Comparison of ENCODE assay signal across 10 mouse cellular contexts in the genomic region with DNA sequence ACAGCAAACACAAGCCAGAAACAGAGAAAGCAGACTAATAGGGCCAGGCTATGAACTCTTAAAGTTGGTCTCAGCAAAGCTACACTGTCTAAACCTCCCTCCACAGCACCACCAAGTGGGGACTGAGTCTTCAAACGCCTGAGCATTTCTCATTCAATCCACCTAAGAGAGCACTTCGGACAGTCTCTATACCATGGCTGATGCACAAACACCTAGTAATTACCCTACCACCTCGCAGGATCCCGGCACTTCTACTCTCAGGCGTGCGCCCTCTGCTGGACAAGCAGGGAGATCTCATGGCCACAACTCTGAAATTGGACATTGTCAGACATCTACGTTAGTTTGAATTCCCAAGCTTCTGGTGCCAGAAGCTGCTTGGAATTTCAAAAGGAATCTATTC. TPM values are rescaled to one million over a fixed set of nuclear protein-coding genes. Genes with fewer than 3 reads are reported as not detected.
A peak's percentile ranks its signal among the peaks of the same experiment; 100 is the strongest.
DNase-seq lines count a peak whose midpoint lies in the region; ATAC-seq lines count a peak whose summit lies in the region.
"Had no signal": no experiment of that assay in that cellular context is flagged by ENCODE, and none has a peak within 500 bp of the region (broad histone marks: within the 10 kb centered on the region; RNA-seq: fewer than 3 reads in every experiment).

No protein-coding gene starts in this region.

- ATAC-seq in hindbrain, embryonic 14.5 days (ENCODE audit: low FRiP score) = peak; percentile 61; the same call in 1 of the 2 replicates

- H3K27ac ChIP-seq in hindbrain, embryonic 14.5 days = no peak overlapping the region
- H3K27ac ChIP-seq: embryonic facial prominence, embryonic 15.5 days had no signal

- H3K4me1 ChIP-seq in hindbrain, embryonic 14.5 days (replicated peaks; ENCODE audit: control insufficient read depth, insufficient read depth, low read length) = no peaks in the 10 kb centered on the region

- no peaks in the 10 kb centered on the region for H3K27me3 ChIP-seq in hindbrain, embryonic 14.5 days (ENCODE audit: control insufficient read depth, insufficient read depth, low read length)
- H3K27me3 ChIP-seq: embryonic facial prominence, embryonic 15.5 days had no signal

- 2% methylated on average over 7 of the region's 7 CpGs for WGBS in hindbrain, embryonic 14.5 days

- no peaks in the 10 kb centered on the region for H3K36me3 ChIP-seq in hindbrain, embryonic 14.5 days (replicated peaks; ENCODE audit: control insufficient read depth, insufficient read depth)
- H3K36me3 ChIP-seq: embryonic facial prominence, embryonic 15.5 days had no signal

- no peaks in the 10 kb centered on the region for H3K9me3 ChIP-seq in hindbrain, embryonic 14.5 days (ENCODE audit: control insufficient read depth, low read length)
- H3K9me3 ChIP-seq: embryonic facial prominence, embryonic 15.5 days had no signal

- H3K9ac ChIP-seq in hindbrain, embryonic 14.5 days = no peak overlapping the region
- H3K9ac ChIP-seq: embryonic facial prominence, embryonic 15.5 days had no signal

- H3K4me2 ChIP-seq in hindbrain, embryonic 14.5 days (replicated peaks) = no peak overlapping the region
- H3K4me2 ChIP-seq: embryonic facial prominence, embryonic 15.5 days had no signal

- H3K4me3 ChIP-seq in hindbrain, embryonic 14.5 days (replicated peaks; ENCODE audit: low read length) = no peak overlapping the region
- H3K4me3 ChIP-seq: embryonic facial prominence, embryonic 15.5 days had no signal

- peak; percentile 37 for DNase-seq in kidney, adult 18-20 months
- no peak for DNase-seq in kidney, adult 11 months
- DNase-seq in ES-CJ7 (ENCODE audit: low read depth, low spot score) = peak; percentile 95
- DNase-seq in cerebellum, postnatal 14 days = peak; percentile 41 to 57
- peak; percentile 63 for DNase-seq in hindbrain, embryonic 14.5 days (ENCODE audit: low spot score)
- DNase-seq in lung, postnatal 14 days = peak; percentile 34
- peak; percentile 34 for DNase-seq in thymus, postnatal 0 days (ENCODE audit: low spot score)
- DNase-seq in gastrocnemius, postnatal 14 days = no peak

- intact Hi-C loops in gastrocnemius, postnatal 14 days (cut with DNase I; ENCODE audit: low total_unique reads) = no loop called here

RNA-seq across cellular contexts. Expression of gene Serpina3n, which starts 20.4 kb away (rescaled TPM):
- 1.5 and 1.6 TPM in 2 replicates for polyA plus RNA-seq in hindbrain, embryonic 14.5 days (2014; fragmentation: Nextera tagmentation; extraction: Ambion mirVana)
- 2.0 and 2.3 TPM in 2 replicates for polyA plus RNA-seq in thymus, postnatal 0 days (2015; fragmentation: Nextera tagmentation; extraction: Ambion mirVana)
- 1 to 10 TPM; 1.5 to 2.5 TPM for total RNA-seq in gastrocnemius, postnatal 14 days (2021)

RNA-seq across cellular contexts. Expression of gene Gsc, which starts 46.2 kb away (rescaled TPM):
- not detected in 2 replicates for polyA plus RNA-seq in hindbrain, embryonic 14.5 days (2014; fragmentation: Nextera tagmentation; extraction: Ambion mirVana)
- polyA plus RNA-seq in thymus, postnatal 0 days (2015; fragmentation: Nextera tagmentation; extraction: Ambion mirVana) = 0.13 and 0.21 TPM in 2 replicates
- total RNA-seq in gastrocnemius, postnatal 14 days (2021) = under 1 TPM; 0.16 to 0.29 TPM
- polyA plus RNA-seq: liver, embryonic 16.5 days had no signal

Comparison
In these comparisons a context has a peak if more than half of its experiments do, and no peak if none do; other contexts are left out.
1. DNase-seq: peak in kidney, adult 18-20 months (single experiment), ES-CJ7 (single experiment), cerebellum, postnatal 14 days (2 of 2), hindbrain, embryonic 14.5 days (single experiment), lung, postnatal 14 days (single experiment) and thymus, postnatal 0 days (single experiment); none in kidney, adult 11 months (single experiment) and gastrocnemius, postnatal 14 days (single experiment).